Comparison of ENCODE assay signal across 11 mouse cellular contexts in the genomic region with DNA sequence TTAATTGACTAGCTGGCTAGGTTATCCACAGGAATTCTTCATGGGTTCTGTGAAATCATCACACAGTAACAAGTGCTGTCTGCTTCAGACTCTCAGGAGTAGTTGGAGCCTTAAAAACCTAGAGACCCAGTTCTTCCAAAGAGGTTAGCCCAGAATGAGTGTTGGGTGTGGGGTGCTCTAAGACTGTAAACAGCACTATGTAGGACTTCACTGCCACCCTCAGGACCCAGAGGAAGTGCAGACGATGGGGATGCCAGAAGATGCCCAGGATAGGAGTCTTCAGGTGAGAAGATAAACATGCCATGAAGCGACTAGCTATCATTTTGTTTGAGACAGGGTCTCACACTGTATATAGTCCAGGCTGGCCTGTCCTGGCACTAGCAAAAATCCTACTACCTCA. TPM values are rescaled to one million over a fixed set of nuclear protein-coding genes. Genes with fewer than 3 reads are reported as not detected.
A peak's percentile ranks its signal among the peaks of the same experiment; 100 is the strongest.
DNase-seq lines count a peak whose midpoint lies in the region.
"Had no signal": no experiment of that assay in that cellular context is flagged by ENCODE, and none has a peak within 500 bp of the region (broad histone marks: within the 10 kb centered on the region; RNA-seq: fewer than 3 reads in every experiment).

No protein-coding gene starts in this region.

- WGBS in embryonic facial prominence, embryonic 10.5 days: 24% methylated on average over 2 of the region's 2 CpGs

- H3K4me1 ChIP-seq in embryonic facial prominence, embryonic 10.5 days: peaks cover 18% of the 10 kb centered on the region

- no peaks in the 10 kb centered on the region for H3K9me3 ChIP-seq in embryonic facial prominence, embryonic 10.5 days

- peaks cover 58% of the 10 kb centered on the region for H3K27me3 ChIP-seq in embryonic facial prominence, embryonic 10.5 days (replicated peaks; ENCODE audit: low read depth, poor library complexity, severe bottlenecking)

- H3K27ac ChIP-seq in embryonic facial prominence, embryonic 10.5 days (replicated peaks): no peak overlapping the region
- H3K27ac ChIP-seq: macrophage had no signal

- no peaks in the 10 kb centered on the region for H3K36me3 ChIP-seq in embryonic facial prominence, embryonic 10.5 days (replicated peaks)

- peak; percentile 8 for DNase-seq in cerebellum, adult 11-12 months
- DNase-seq in cerebellum, adult 11 months: no peak
- peak; percentile 52 to 71 for DNase-seq in left cerebral cortex, adult 18-20 months (ENCODE audit: low spot score in 2 of 2)
- no peak for DNase-seq in left cerebral cortex, adult 11 months (ENCODE audit: low spot score)
- peak; percentile 28 to 43 for DNase-seq in layer of hippocampus, postnatal 10 days (ENCODE audit: low spot score in 2 of 2)
- peak; percentile 32 for DNase-seq in right cerebral cortex, postnatal 14 days
- no peak for DNase-seq in embryonic facial prominence, embryonic 10.5 days (ENCODE audit: low spot score)
- no peak for DNase-seq in B cell, adult 2 months
- DNase-seq: heart, adult 11 months; thymus, postnatal 25 days had no signal

- no peak overlapping the region for H3K4me3 ChIP-seq in embryonic facial prominence, embryonic 10.5 days

RNA-seq across cellular contexts. Expression of a gene that starts 0.7 kb away (rescaled TPM):
- total RNA-seq in left cerebral cortex, adult 18-20 months (2021): 10 to 100 TPM; 33.5 to 39.5 TPM
- total RNA-seq in layer of hippocampus, postnatal 10 days (2021): 10 to 100 TPM; 32.5 to 33.5 TPM
- 0.77 and 0.80 TPM in 2 replicates for polyA plus RNA-seq in embryonic facial prominence, embryonic 10.5 days (2016; fragmentation: Nextera tagmentation; extraction: Ambion mirVana)
- polyA plus RNA-seq: macrophage had no signal

Comparison
In these comparisons a context has a peak if more than half of its experiments do, and no peak if none do; other contexts are left out.
1. DNase-seq: peak in cerebellum, adult 11-12 months (single experiment), left cerebral cortex, adult 18-20 months (2 of 2), layer of hippocampus, postnatal 10 days (2 of 2) and right cerebral cortex, postnatal 14 days (single experiment); none in cerebellum, adult 11 months (single experiment), left cerebral cortex, adult 11 months (single experiment), embryonic facial prominence, embryonic 10.5 days (single experiment) and B cell, adult 2 months (0 of 2).